Comparison of ENCODE assay signal across 11 mouse cellular contexts in the genomic region with DNA sequence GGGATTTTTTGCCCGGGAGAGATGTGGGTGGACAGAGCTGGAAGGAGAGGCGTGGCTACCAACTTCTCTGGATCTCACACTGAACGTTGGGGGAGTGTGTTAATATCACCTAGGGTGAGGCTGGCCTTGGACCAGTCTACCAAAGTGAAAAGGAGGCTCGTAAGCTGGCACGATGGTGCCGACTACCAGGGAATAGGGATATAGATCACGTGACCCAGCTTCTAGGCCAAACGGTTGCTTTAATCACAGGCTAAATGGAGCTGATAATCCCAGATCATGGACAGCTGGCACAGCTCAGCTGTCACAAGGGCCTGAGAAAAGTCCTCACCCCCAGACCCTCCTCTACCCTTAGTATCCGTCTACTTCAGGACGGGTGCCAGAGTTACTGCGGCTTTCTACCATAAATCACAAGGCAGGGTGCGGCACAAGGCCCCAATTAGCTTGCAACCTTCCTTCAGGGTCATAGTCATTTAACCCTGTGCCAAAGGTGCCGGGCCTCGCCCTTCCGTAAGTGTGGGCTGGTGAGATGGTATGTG. TPM values are rescaled to one million over a fixed set of nuclear protein-coding genes. Genes with fewer than 3 reads are reported as not detected.
A peak's percentile ranks its signal among the peaks of the same experiment; 100 is the strongest.
DNase-seq lines count a peak whose midpoint lies in the region; ATAC-seq and TF ChIP-seq lines count a peak whose summit lies in the region.
"Had no signal": no experiment of that assay in that cellular context is flagged by ENCODE, and none has a peak within 500 bp of the region (broad histone marks: within the 10 kb centered on the region; RNA-seq: fewer than 3 reads in every experiment).

No protein-coding gene starts in this region.

- no peaks in the 10 kb centered on the region for H3K36me3 ChIP-seq in heart, postnatal 0 days (replicated peaks; ENCODE audit: control insufficient read depth, insufficient read depth, low read length)
- no peaks in the 10 kb centered on the region for H3K36me3 ChIP-seq in kidney, embryonic 15.5 days
- H3K36me3 ChIP-seq in myocyte (ENCODE audit: control insufficient read depth, insufficient read depth): no peaks in the 10 kb centered on the region
- H3K36me3 ChIP-seq: hindbrain, embryonic 12.5 days; liver, embryonic 13.5 days had no signal

- H3K4me1 ChIP-seq in heart, postnatal 0 days (ENCODE audit: control insufficient read depth, insufficient read depth): 0 out of 2 replicates have a peak, but pooled peaks cover 3% of the 10 kb centered on the region
- H3K4me1 ChIP-seq in kidney, embryonic 15.5 days: peaks cover 16% of the 10 kb centered on the region
- H3K4me1 ChIP-seq: hindbrain, embryonic 12.5 days; liver, embryonic 13.5 days had no signal

- no peak overlapping the region for H3ac ChIP-seq in myocyte (ENCODE audit: control insufficient read depth, insufficient read length)

- H3K9ac ChIP-seq in heart, postnatal 0 days (replicated peaks; ENCODE audit: low read depth, low read length): no peak overlapping the region
- no peak overlapping the region for H3K9ac ChIP-seq in kidney, embryonic 15.5 days
- H3K9ac ChIP-seq: hindbrain, embryonic 12.5 days; liver, embryonic 13.5 days had no signal

- TF ChIP-seq EP300 in heart, postnatal 0 days (IDR thresholded peaks at IDR 0.05; ENCODE audit: low read depth): no peak

- no peak for ATAC-seq in heart, postnatal 0 days (ENCODE audit: insufficient read depth, low read depth)
- ATAC-seq in kidney, embryonic 15.5 days (replicated peaks; ENCODE audit: low FRiP score): peak; percentile 66
- ATAC-seq in granulocyte monocyte progenitor cell, adult 5-6 weeks (replicated peaks; ENCODE audit: poor library complexity, severe bottlenecking): no peak

- no peaks in the 10 kb centered on the region; the same call in 1 of the 2 replicates for H3K9me3 ChIP-seq in heart, postnatal 0 days (replicated peaks; ENCODE audit: control insufficient read depth, low read length)
- no peaks in the 10 kb centered on the region for H3K9me3 ChIP-seq in kidney, embryonic 15.5 days (replicated peaks)
- H3K9me3 ChIP-seq: hindbrain, embryonic 12.5 days; liver, embryonic 13.5 days had no signal

- no peak for DNase-seq in heart, postnatal 0 days (ENCODE audit: low spot score)
- DNase-seq in heart, adult 8-10 months (ENCODE audit: low spot score): no peak
- DNase-seq in adrenal gland, postnatal 14 days: peak; percentile 43
- DNase-seq in urinary bladder, adult 18-20 months (ENCODE audit: low spot score in 2 of 2): no peak
- no peak for DNase-seq in left cerebral cortex, adult 18-20 months (ENCODE audit: low spot score in 2 of 2)
- DNase-seq: liver, embryonic 13.5 days had no signal

- no peaks in the 10 kb centered on the region for H3K79me2 ChIP-seq in myocyte (ENCODE audit: control insufficient read depth, insufficient read depth)

- H3K4me2 ChIP-seq in heart, postnatal 0 days (ENCODE audit: low read depth, low read length): peak overlapping the region; percentile 56
- H3K4me2 ChIP-seq in kidney, embryonic 15.5 days: peak overlapping the region; percentile 50
- peak overlapping the region; percentile 59 for H3K4me2 ChIP-seq in myocyte (ENCODE audit: low read depth)
- H3K4me2 ChIP-seq: hindbrain, embryonic 12.5 days had no signal

- H3K4me3 ChIP-seq in heart, postnatal 0 days (ENCODE audit: low read depth, low read length): no peak overlapping the region
- peak overlapping the region; percentile 17; the same call in 1 of the 2 replicates for H3K4me3 ChIP-seq in kidney, embryonic 15.5 days (replicated peaks)
- H3K4me3 ChIP-seq in myocyte: no peak overlapping the region
- H3K4me3 ChIP-seq: hindbrain, embryonic 12.5 days; liver, embryonic 13.5 days had no signal

- H3K27me3 ChIP-seq in heart, postnatal 0 days (ENCODE audit: control insufficient read depth, insufficient read depth, low read length): no peaks in the 10 kb centered on the region
- no peaks in the 10 kb centered on the region for H3K27me3 ChIP-seq in kidney, embryonic 15.5 days
- H3K27me3 ChIP-seq in myocyte (ENCODE audit: control insufficient read depth, insufficient read depth, insufficient read length): no peaks in the 10 kb centered on the region
- H3K27me3 ChIP-seq: CH12.LX; hindbrain, embryonic 12.5 days; liver, embryonic 13.5 days had no signal

- TF ChIP-seq POLR2A in myocyte (IDR thresholded peaks at IDR 0.05; ENCODE audit: insufficient read length, low read depth): no peak

- no peak overlapping the region for H3K27ac ChIP-seq in heart, postnatal 0 days (ENCODE audit: low read depth)
- H3K27ac ChIP-seq in kidney, embryonic 15.5 days: no peak overlapping the region
- H3K27ac ChIP-seq: hindbrain, embryonic 12.5 days; liver, embryonic 13.5 days had no signal

- TF ChIP-seq CTCF in heart, postnatal 0 days (IDR thresholded peaks at IDR 0.05; ENCODE audit: low read depth): no peak

- 62% methylated on average over 15 of the region's 15 CpGs for WGBS in heart, postnatal 0 days
- WGBS in kidney, embryonic 15.5 days: 19% methylated on average over 15 of the region's 15 CpGs

TF ChIP-seq in myocyte, 11 proteins besides CTCF, POLR2A, EP300 and RAD21:
- TF ChIP-seq MYOD1 (IDR thresholded peaks at IDR 0.05; ENCODE audit: control insufficient read depth in 1 of 3, insufficient read length in 2 of 3, low read depth in 2 of 3): peak in 2 of 3 experiments; percentile 22 to 75
- TF ChIP-seq POLR2AphosphoS2 (IDR thresholded peaks at IDR 0.05; ENCODE audit: insufficient read length, low read depth): no peak
- TF ChIP-seq SRF (IDR thresholded peaks at IDR 0.05; ENCODE audit: control insufficient read depth, insufficient read length, low read depth): no peak
- no peak for TF ChIP-seq TCF3 (IDR thresholded peaks at IDR 0.05; ENCODE audit: insufficient read length, low read depth)
- peak in 2 of 3 experiments; percentile 31 to 49 for TF ChIP-seq MYOG (IDR thresholded peaks at IDR 0.05; ENCODE audit: control insufficient read depth in 1 of 3, insufficient read depth in 1 of 3, insufficient read length in 2 of 3, low read depth in 2 of 3)
- TF ChIP-seq CEBPB (IDR thresholded peaks at IDR 0.05; ENCODE audit: insufficient read depth, poor library complexity, severe bottlenecking): no peak
- TF ChIP-seq TCF12 (IDR thresholded peaks at IDR 0.05; ENCODE audit: insufficient read depth, poor library complexity, severe bottlenecking): no peak
- no peak for TF ChIP-seq MAX (IDR thresholded peaks at IDR 0.05; ENCODE audit: low read depth)

RNA-seq across cellular contexts. Expression of a gene that starts 51.1 kb away (rescaled TPM):
- total RNA-seq in heart, postnatal 0 days (2014; rRNA removed; ENCODE audit: low replicate concordance): 58.4 and 60.1 TPM in 2 replicates
- 43.0 and 51.1 TPM in 2 replicates for polyA plus RNA-seq in heart, postnatal 0 days (2015; fragmentation: Nextera tagmentation; extraction: Ambion mirVana)
- 10 to 100 TPM; 60.2 to 65.7 (median 62.4) TPM for total RNA-seq in heart, adult 8-10 months (2022)
- 33.8 and 37.0 TPM in 2 replicates for total RNA-seq in adrenal gland, postnatal 14 days (2021)
- polyA plus RNA-seq in kidney, embryonic 15.5 days (2015; fragmentation: Nextera tagmentation; extraction: Ambion mirVana): 69.9 and 75.2 TPM in 2 replicates
- 25.5 TPM for polyA plus RNA-seq in myocyte (2012; fragmentation: generic; extraction: Trizol)
- total RNA-seq in granulocyte monocyte progenitor cell, adult 5-6 weeks (2014; fragmentation: Nextera tagmentation): 7.7 and 10.4 TPM in 2 replicates
- total RNA-seq in granulocyte monocyte progenitor cell, adult 5-6 weeks (2017): 10.3 and 10.7 TPM in 2 replicates
- total RNA-seq in left cerebral cortex, adult 18-20 months (2021): 100 to 1,000 TPM; 137 to 138 TPM
